Mouse (Mus musculus) adrenal gland, adult 18-20 months (tissue): ENCODE results near the gene Slc6a17. TPM values are rescaled to one million over a fixed set of nuclear protein-coding genes. Genes with fewer than 3 reads are reported as not detected.
A peak's percentile ranks its signal among the peaks of the same experiment; 100 is the strongest.

Experiments
- DNase-seq, 2 experiments: peaks; one replicate each; pipeline ENCODE4 v3.0.0; 2021 to 2022; ENCODE audit warnings: low spot score in 2 of 2
- total RNA-seq, 2 experiments: library from RNA; stranded (reverse); gene quantifications; 1 replicate in 1 of 2; 2 replicates in 1 of 2; pipeline ENCODE4 v1.2.3; 2021

Gene Slc6a17
- total RNA-seq, 2 experiments from 2014 or later: 6.4 to 14.9 TPM

DNA sequence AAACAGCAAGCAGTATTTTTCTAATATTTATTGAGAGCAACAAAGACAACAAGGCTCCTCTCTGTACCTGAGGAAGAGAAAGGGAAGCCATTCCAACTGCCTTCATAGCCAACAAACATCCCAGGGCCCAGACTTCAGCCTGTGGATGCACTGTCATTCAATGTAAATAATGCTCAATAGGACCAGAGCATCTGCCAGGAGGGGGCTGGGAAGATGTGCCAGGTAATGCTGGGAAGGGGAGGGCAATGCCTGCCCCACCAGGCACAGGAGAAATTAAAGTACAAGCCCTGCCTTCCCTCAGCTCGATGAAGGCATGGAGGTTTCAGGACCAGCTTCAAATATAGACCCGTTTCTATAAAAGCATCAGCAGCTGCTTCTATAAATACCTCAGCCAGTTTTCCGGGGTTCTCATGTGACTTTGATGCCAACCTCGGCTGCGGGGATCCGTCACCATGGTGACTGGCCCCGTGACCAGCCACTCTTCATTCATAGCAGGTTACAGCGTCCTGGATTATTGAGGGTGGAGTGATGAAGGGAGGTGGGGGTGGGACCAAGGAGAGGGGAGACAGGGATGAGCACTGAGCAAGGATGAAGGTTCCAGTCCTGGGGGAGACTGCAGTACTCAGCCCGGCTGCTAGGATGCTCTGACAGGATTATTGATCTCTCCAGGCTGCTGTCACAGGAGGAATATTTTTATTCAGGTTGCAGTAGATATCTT, 10.7 kb upstream of the Slc6a17 start:
- DNase-seq: no peak

DNA sequence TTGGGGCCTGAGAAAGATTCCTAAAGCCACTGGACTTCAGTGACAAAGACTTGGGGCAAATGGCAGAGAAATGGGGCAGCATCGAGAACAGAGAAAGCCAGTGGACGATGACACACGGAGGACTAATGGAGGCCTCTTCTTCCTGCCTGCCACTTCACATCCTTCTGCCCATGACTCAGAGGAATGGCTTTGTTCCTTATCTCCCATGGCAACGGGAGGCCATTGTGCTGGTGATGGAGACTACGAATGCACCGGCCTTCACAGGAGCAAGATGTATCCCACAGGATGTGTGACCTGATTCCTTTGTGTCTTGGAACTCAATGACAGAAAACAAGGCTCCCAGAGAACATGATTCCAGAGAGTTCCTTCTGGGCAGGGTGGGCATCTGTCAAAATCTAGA, 6.7 kb upstream of the Slc6a17 start:
- no peak for DNase-seq

DNA sequence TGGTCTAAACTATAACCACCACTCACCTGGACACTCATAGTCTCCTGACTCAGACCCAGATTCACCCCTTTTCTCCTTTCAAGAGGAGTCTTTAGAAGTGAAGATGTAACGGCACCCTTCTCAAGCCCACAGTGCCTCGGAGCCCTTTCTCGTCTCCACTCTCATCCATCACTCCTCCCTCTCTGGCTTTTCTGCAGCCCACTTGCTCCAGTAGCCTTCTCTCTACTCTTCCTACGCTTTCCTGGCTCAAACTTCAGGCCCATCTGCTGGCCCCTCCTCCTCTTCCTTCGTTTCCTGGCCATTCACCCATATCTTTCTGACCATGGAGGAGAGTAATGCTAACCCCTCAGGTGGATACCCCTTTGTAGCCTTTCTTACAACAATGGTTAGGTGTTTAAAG, 3.1 kb upstream of the Slc6a17 start:
- no peak for DNase-seq

DNA sequence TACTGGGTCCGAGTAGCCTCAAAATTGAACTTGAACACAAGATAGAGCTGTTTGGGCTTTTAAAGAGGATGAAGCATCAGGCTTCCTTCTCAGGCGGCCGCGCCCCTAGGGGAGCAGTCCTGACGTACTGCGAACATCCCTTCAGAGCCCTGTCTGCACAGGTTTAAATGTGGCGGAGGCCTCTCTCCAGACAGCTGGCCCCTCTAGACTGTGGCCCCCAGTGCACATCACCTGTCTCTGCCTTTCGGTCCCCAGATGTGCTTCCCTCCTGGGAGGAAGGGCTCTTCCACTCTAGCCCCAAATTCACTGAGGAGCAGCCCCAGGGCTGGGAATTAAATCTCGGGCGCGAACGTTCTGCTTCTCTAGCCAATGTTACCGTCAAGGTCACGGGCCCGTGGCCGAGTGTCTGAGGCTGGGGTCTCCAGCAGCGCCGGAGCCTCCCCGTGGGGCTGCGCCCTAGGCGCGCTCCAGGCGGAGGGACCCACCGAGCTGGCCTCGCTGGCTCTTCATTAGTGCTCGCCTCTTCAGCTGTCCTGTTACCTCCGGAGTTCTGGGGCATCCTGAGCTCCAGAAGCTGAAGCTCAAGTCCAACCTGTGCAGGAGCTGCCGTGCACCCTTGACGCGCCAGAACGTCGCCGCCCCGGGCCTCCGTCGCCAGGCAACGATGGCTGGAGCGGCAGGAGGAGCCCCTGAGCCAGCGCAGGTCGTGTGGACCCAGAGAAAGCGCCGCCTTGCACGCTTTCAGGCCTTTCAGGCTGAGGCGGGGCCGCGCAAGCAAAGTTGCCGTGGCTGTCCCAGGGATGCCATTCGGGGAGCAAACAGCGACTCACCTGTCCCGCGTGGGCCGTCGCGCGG, 815 bp downstream of the Slc6a17 start:
- DNase-seq: no peak

DNA sequence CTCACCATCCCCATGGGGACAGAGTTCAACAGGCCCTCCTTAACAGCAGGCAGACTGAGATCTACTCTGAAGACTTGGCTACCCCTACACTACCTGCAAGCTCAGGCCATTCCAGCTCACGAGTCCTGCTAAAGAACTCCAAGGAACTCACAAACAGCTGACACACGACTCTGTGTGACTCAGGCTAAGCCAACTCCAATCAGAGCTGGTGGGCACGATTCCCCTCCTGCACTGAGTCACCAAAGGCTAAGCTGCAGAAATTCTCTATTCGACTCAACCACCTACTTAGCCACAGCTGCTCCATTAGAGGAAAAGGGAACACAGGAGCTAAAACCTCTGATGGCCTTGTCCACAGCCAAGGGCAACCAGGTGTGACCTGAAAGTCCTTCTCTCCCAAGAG, 1.8 kb downstream of the Slc6a17 start:
- DNase-seq: no peak

DNA sequence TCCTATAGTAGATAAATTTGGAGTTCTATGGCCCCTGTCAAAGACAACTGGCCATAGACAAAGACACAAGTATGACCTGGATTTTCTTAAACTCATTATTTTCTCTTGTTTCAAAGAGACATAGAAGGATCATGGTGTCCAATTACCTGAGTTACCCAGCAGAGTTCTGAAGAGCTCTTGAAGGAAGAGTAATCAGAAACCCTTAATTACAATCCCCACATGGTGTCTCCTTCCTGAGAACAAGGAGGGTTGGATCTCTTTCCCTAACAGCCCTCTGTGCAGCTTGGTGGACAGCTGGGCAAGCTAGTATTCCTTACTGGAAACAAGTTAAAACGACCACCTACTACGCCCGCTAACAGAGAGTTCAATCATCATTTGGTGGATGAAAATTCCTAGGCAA, 6.4 kb downstream of the Slc6a17 start:
- no peak for DNase-seq

DNA sequence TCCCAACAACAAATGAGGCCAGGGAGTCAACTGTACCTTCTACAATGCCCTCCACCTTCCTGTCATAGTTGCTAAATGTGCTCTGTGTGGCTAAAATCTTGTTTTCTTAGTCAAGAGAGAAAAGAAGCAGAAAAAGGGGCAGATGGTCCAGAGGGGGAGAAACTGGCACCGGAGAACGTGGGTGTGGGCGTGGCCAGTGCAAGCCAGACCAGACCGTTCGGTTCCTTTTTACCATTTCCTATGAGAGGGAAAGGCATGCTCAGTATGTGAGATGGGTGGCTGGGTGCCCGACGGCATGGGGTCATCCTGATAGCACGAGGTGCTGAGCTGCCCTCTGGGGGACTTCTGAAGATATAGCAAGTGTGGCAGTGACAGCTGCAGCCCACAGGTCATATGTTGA, 9.1 kb downstream of the Slc6a17 start:
- DNase-seq: no peak

DNA sequence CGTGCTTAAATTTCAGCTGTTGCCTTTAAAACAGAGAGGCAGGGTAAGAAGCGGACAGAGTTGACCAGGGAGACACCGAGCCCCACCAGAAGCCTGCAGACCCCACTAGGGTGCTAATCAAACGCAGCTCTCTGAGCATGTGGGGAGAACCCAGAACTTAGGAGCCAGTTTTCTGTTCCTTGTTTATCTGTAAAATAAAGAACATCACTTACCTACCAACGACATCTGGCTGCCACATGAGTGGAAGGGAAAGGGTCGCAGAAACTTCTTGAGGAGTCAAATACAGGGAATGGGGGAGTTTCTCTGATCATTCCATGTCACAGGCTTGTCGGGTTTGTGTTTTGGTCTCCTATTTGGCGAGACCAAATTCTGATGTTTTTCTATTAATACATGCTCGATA, 9.9 kb downstream of the Slc6a17 start:
- DNase-seq: no peak

DNA sequence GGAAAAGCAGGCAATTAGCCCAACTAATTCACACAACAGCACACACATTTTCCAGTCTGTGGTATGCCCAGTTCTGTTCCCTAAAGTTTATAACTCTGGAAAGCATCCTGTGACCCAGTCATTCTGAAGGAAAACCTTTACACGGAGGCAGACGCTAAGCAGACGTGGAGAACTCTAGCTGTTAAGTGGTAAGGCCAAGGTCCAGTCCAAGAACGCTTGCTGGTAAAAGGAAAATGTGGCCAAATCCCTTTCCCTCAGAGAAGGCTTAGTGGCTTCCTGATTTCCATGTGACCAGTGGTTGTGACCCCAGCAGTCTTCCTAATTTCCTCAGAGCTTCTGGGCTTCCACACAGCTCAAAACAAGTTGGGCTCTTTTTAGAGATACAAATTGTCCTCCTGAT, 11.3 kb downstream of the Slc6a17 start:
- no peak for DNase-seq

DNA sequence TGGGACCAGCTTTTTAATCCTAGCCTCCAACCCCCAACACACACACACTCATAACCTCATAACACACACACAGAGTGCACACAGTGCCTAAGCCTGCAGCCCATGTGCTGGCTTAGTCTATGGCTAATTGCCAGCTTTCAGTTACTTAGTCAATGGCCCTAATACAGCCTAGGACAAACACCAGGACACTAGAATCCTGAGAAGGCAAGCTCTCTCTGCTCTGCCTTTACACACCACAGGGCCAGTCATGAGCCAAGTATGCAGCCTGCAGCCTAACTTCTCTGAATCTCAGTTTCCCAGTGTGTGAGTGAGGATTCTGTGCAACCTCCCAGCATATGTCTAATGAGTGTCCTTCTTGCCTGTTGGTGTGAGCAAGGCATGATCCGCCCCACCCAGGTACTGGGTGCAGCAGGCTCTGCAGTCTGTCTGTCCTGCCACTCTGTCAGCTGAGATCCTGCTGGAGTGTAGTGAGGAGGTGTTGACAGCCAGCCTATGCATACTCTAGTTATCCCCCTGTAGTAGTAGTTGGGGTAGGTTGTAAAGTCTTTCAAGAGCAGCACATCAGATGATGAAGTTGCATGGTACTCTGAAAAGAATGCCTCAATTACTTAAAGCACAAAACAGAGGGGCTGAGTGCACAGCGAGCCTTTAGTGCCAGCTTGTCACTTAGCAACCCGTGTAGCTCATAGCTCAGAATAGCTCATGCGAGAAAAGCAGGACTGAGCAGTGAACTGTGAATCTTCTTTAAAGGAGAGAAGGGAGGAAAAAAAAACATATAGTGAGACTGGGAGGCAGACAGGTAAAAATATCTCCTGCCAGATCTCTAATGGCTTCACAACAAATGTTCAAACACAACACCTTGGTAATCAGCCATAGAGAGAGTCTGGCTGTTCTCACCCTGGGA, 12.1 kb downstream of the Slc6a17 start:
- DNase-seq: no peak

DNA sequence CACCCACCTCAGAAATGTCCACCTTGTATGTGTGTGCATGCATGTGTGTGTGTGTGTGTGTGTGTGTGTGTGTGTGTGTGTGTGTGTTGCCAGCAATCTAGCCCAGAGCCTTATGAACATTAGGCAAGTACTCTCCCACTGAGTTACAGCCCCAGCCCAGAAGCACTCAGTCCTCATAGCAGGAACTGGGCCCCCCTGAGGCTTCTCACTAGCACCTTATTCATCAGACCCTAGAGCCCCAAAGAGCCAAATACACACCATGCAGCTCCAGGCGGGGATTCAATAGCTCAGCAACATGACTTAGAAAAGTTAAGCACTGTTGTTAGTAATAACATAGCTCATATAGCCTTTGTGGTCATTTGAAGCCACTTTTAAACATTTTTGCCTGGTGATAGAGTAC, 13.3 kb downstream of the Slc6a17 start:
- no peak for DNase-seq

DNA sequence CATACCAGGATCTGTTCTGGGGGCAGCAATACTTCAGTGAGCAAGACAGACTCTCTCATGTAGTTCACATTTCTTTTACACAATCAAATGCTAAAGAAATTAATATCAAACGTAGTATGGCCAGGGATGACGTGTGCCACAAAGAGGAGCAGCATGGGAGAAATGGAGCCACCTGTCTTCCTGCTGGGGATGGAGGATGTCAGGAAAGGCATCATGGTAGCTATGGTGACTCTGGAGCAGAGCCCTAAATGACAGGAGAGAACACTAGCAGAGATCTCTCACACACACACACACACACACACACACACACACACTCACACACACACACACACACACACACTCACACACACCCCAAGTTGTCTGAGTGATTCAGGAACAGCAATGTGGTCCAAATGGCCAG, 14.1 kb downstream of the Slc6a17 start:
- no peak for DNase-seq

DNA sequence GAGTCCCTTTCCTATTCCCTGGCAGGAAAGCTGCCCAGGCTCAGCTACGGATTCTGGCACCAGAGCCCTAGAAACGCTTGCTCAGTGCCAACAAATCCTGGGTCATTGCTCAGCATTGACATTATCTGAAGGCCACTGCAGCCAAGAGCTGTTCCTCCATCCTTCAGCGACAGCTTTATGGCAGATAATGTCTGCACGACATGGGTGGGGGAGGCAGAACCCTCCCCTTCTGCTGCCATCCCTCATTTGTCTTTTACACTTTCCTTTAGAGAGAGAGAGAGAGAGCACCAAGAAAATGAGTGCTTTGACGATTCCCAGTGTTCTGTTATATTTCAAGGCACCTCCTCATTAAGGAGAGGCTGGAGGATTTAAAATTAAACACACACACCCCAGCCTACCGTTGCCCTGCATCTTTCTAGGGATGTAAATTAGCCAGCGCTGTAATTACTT, 16.1 kb downstream of the Slc6a17 start:
- peak in 1 of 2 experiments; percentile 20 for DNase-seq

DNA sequence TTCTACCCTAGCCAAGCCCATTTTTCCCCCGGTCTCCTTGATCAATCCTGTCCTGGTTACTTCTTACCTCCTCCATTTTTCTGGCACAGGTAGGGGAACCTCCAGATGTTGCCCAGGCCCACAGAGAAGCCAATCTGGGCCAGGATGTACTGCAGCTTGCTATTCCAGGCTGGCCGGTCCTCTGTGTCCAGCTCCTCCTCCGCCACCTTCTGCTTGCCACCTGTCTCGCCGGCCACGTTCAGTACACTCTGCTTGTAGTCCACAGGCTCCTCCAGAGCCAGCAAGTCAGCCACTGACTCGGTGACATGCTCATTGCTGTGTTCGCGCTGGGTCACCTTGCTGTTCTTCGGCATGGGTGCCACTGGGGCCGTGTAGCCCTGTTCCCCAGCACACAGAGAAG, 17.5 kb downstream of the Slc6a17 start:
- no peak for DNase-seq

DNA sequence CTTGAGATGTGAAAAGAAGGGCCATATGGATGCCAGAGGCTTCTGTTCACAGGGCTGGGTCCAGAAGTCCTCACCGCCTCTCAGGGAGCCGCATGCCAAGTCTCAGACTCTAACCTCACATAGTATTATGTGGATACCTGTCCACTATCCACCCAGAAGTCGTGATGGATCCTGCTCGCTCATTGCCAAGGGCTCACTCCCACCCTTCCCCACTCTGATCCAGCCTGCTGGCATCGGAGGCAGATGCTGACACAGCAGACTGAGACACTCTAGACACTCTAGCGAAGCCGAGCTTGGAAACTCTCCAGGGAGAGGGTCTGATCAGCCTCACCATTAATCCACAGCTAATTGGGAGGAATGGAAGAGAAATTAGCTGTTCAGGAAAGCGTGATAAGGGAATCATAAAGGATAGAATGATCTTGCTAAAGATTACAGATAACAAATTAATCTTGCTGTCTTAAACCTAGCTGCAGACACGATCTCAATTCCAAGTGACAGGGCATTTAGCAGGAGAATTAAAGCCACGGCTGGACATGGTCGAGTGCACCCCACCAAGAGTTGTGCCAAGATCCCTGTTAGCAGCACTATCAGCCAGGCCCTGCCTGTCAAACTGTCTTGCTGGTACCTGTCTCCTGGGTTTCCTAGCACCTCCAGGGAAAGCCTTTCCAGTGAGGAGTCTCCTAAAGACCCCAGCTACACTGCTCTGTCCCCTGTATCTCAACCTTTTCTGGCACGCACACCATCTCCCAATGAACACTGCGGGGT, 21.6 kb downstream of the Slc6a17 start:
- no peak for DNase-seq

DNA sequence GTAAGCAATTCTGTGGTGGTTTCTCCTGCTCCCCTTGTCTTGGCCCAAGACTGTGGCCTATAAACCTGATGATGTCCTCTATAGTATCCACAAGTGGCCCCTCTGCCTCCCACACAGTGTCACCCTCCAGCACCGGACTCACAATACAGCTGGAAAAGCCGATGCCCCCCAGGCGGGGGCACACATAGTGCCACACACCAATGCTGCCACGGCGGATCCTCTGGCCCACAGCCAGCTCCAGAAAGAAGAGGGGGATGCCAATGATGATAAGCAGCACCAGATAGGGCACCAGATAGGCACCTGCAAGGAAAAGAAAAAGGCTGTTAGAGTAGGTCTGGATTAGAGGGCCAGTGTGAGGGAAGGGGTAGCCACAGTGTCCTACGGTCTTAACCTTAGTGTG, 22.3 kb downstream of the Slc6a17 start:
- no peak for DNase-seq

DNA sequence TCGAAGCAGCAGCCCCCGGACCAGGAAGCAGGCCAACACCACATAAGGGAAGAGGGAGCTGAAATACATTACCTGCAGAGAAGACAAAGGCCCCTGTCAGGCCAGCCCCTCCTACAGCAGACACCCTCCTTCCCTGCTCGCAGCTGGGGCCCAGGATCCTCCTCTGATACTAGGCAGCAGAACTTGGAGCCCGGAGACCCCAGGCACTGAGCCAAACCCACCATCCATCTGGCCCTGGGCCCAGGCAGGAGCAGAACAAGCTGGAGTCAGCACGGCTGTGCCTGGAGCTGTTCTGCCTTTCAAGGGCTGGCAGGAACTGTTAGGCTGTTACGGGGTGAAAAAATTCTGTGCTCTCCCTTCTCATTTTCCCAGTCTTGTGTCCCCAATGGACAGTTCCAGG, 26.4 kb downstream of the Slc6a17 start:
- DNase-seq: no peak

DNA sequence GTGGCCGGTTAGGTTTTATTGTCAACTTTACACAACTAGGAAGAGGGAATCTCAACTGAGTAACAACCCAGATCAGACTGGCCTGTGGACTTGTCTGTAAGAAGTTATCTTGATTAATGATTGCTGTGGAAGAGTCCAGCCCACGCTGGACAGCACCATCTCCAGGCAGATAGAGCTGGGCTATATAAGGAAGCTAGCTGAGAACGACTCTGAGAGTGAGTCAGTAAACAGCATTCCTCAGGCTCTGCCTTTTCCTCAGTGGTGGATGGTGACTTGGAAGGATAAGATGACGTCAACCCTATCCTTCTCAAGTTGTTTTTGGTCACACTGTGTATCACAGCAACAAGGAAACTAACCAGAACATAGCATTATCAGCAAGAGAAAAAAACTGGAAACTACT, 29.2 kb downstream of the Slc6a17 start:
- DNase-seq: no peak

DNA sequence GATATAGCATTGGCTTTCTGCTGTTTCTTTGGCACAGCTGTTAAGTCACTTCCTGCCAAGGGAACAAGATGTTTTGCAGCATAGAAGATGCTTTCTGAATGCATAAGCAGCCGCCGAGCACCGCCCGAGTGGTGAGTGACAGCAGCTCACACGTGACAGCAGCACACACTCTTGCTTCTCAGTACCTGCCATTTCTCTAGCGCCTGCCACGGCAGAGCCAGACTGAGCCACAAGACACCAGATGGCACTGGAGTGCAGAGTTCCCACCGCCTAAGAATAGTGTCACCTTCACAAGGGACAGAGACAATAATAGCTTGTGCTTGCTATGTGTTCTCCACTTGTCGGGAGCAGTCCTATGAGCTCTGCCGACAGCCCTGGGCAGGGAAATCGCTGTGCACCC, 34.5 kb downstream of the Slc6a17 start:
- DNase-seq: no peak

DNA sequence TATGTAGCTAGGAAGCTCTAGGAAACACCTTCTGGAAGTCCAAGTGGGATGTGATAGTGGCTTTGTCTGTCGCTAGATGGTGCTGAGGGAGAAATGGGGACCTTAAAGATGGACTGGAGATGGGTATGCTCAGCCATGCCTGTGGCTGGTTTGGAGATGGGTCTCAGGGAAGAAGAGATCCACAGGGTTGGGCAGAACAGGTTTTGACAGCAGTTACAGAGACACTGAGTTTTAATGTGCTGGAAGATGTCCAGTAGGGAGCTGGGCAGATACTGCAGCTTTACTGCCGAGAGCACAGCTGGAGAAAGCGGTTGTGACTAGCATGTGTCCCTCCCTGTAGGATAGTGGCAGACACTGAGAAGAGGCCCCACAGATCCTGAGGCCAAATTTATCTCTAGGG, 37.2 kb downstream of the Slc6a17 start:
- no peak for DNase-seq

DNA sequence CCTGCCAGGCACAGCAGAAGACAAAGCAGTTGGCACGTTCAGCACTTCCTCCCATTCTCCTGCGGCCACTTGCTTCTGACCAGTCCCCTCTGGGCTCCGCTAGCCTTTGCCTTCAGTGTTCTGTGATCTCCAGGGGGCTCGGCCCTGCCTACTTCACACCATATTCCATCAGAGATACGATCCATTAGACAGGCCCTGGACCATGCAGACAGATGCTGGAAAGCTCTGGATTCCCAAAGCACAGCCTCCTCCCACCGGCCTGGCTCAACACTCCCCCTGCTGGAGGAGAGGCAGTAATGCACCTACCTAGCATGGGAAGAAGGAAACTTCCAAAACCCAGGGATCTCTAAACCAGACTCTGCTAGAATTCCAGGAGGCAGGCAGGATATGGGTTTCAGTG, 45.6 kb downstream of the Slc6a17 start:
- peak; percentile 30 for DNase-seq
